Mouse (Mus musculus): ENCODE results near the gene Trnt1. TPM values are rescaled to one million over a fixed set of nuclear protein-coding genes. Genes with fewer than 3 reads are reported as not detected.

Trnt1 gene
- polyA plus RNA-seq, 1 experiment: 6.2 TPM

- DNase-seq (ENCODE audit: low read depth): no peak
Measured at GRCm38 (mm10) chr6:106770046-106770445, 1.1 kb downstream of the Trnt1 start.

GRCm38 (mm10) chr6:106787138-106787537 lies 18.2 kb downstream of the Trnt1 start:
- DNase-seq (ENCODE audit: low read depth): no peak

GRCm38 (mm10) chr6:106791429-106791828 lies 22.5 kb downstream of the Trnt1 start:
- no peak for DNase-seq (ENCODE audit: low read depth)

- no peak for DNase-seq (ENCODE audit: low read depth)
Measured at GRCm38 (mm10) chr6:106792486-106792885, 23.6 kb downstream of the Trnt1 start.

- DNase-seq (ENCODE audit: low read depth): no peak
Measured at GRCm38 (mm10) chr6:106793088-106793487, 24.2 kb downstream of the Trnt1 start.

GRCm38 (mm10) chr6:106793621-106794020 lies 24.7 kb downstream of the Trnt1 start:
- no peak for DNase-seq (ENCODE audit: low read depth)

- no peak for DNase-seq (ENCODE audit: low read depth)
Measured at GRCm38 (mm10) chr6:106794094-106794814, 25.3 kb downstream of the Trnt1 start.

GRCm38 (mm10) chr6:106799333-106800226 lies 30.7 kb downstream of the Trnt1 start, which contains the start of gene Crbn:
TSS of gene Crbn (minus strand) at chr6:106800077.
- no peak for DNase-seq (ENCODE audit: low read depth)

- DNase-seq (ENCODE audit: low read depth): no peak
Measured at GRCm38 (mm10) chr6:106800227-106800557, 31.3 kb downstream of the Trnt1 start.

- no peak for DNase-seq (ENCODE audit: low read depth)
Measured at GRCm38 (mm10) chr6:106804904-106805303, 36.0 kb downstream of the Trnt1 start.

- no peak for DNase-seq (ENCODE audit: low read depth)
Measured at GRCm38 (mm10) chr6:106809161-106809560, 40.2 kb downstream of the Trnt1 start.

- no peak for DNase-seq (ENCODE audit: low read depth)
Measured at GRCm38 (mm10) chr6:106810686-106811085, 41.8 kb downstream of the Trnt1 start.

GRCm38 (mm10) chr6:106819246-106819645 lies 50.3 kb downstream of the Trnt1 start:
- DNase-seq (ENCODE audit: low read depth): no peak

- no peak for DNase-seq (ENCODE audit: low read depth)
Measured at GRCm38 (mm10) chr6:106819906-106820305, 51.0 kb downstream of the Trnt1 start.

- no peak for DNase-seq (ENCODE audit: low read depth)
Measured at GRCm38 (mm10) chr6:106820566-106820965, 51.6 kb downstream of the Trnt1 start.

GRCm38 (mm10) chr6:106822329-106822728 lies 53.4 kb downstream of the Trnt1 start:
- DNase-seq (ENCODE audit: low read depth): no peak

Other genes with a start within 250 kb of the Trnt1 start
- gene Il5ra, start 20.1 kb upstream of the Trnt1 start, polyA plus RNA-seq (2012; rRNA removed): 0.05 TPM in 2 replicates
- gene Crbn, start 31.0 kb downstream of the Trnt1 start, polyA plus RNA-seq (2012; rRNA removed): 11.3 TPM in 2 replicates

Measured in gonadal fat pad, adult 2 months (tissue).